Mouse (Mus musculus): ENCODE data around the gene Ccnt2. TPM values are rescaled to one million over a fixed set of nuclear protein-coding genes. Genes with fewer than 3 reads are reported as not detected.
"Not testable (repeated sequence)": the region's sequence is repeated elsewhere in the genome, so short reads cannot be mapped to it uniquely, and the experiment has no call there.

The Ccnt2 gene
- polyA plus RNA-seq, 1 experiment from 2014 or later: 113 TPM

- Histone ChIP-seq H3K27ac (ENCODE audit: low read depth, low read length) (no peak overlapping the region), H3K9me3 (ENCODE audit: control insufficient read depth, low read length) (no peaks in the 10 kb centered on the region), H3K4me3 (ENCODE audit: low read depth, low read length) (no peak overlapping the region), H3K27me3 (ENCODE audit: control insufficient read depth, insufficient read depth, low read length) (no peaks in the 10 kb centered on the region), H3K4me2 (ENCODE audit: low read depth, low read length) (no peak overlapping the region), H3K9ac (replicated peaks; ENCODE audit: low read depth, low read length) (no peak overlapping the region), H3K36me3 (ENCODE audit: control insufficient read depth, insufficient read depth, low read length) (no peaks in the 10 kb centered on the region), H3K4me1 (ENCODE audit: control insufficient read depth, insufficient read depth, low read length) (no peaks in the 10 kb centered on the region)
- ATAC-seq (ENCODE audit: low read depth): no peak
- 72% methylated on average over 5 of the region's 5 CpGs for WGBS
Observed at GRCm38 (mm10) chr1:127756331-127757163, 17.4 kb upstream of the Ccnt2 start.

GRCm38 (mm10) chr1:127757164-127757545 lies 16.8 kb upstream of the Ccnt2 start:
- H3K4me2 ChIP-seq (ENCODE audit: low read depth, low read length); H3K4me1 ChIP-seq (ENCODE audit: control insufficient read depth, insufficient read depth, low read length); ATAC-seq (ENCODE audit: low read depth); H3K27ac ChIP-seq (ENCODE audit: low read depth, low read length); H3K9me3 ChIP-seq (ENCODE audit: control insufficient read depth, low read length); H3K36me3 ChIP-seq (ENCODE audit: control insufficient read depth, insufficient read depth, low read length); H3K9ac ChIP-seq (replicated peaks; ENCODE audit: low read depth, low read length); H3K27me3 ChIP-seq (ENCODE audit: control insufficient read depth, insufficient read depth, low read length); H3K4me3 ChIP-seq (ENCODE audit: low read depth, low read length): not testable (repeated sequence)
- WGBS: 95% methylated on average over 3 of the region's 3 CpGs

GRCm38 (mm10) chr1:127765468-127765867 lies 8.5 kb upstream of the Ccnt2 start:
- H3K36me3 ChIP-seq (ENCODE audit: control insufficient read depth, insufficient read depth, low read length): no peaks in the 10 kb centered on the region
- no peaks in the 10 kb centered on the region for H3K4me1 ChIP-seq (ENCODE audit: control insufficient read depth, insufficient read depth, low read length)
- H3K9me3 ChIP-seq (ENCODE audit: control insufficient read depth, low read length): no peaks in the 10 kb centered on the region
- no peak overlapping the region for H3K4me2 ChIP-seq (ENCODE audit: low read depth, low read length)
- H3K27me3 ChIP-seq (ENCODE audit: control insufficient read depth, insufficient read depth, low read length): no peaks in the 10 kb centered on the region
- H3K9ac ChIP-seq (replicated peaks; ENCODE audit: low read depth, low read length): no peak overlapping the region
- H3K4me3 ChIP-seq (ENCODE audit: low read depth, low read length): no peak overlapping the region
- 48% methylated on average over 2 of the region's 2 CpGs for WGBS
- no peak for ATAC-seq (ENCODE audit: low read depth)
- H3K27ac ChIP-seq (ENCODE audit: low read depth, low read length): no peak overlapping the region

- Histone ChIP-seq H3K4me1 (ENCODE audit: control insufficient read depth, insufficient read depth, low read length) (no peaks in the 10 kb centered on the region), H3K9me3 (ENCODE audit: control insufficient read depth, low read length) (no peaks in the 10 kb centered on the region), H3K27me3 (ENCODE audit: control insufficient read depth, insufficient read depth, low read length) (no peaks in the 10 kb centered on the region), H3K4me3 (ENCODE audit: low read depth, low read length) (no peak overlapping the region), H3K9ac (replicated peaks; ENCODE audit: low read depth, low read length) (no peak overlapping the region), H3K4me2 (ENCODE audit: low read depth, low read length) (no peak overlapping the region), H3K27ac (ENCODE audit: low read depth, low read length) (no peak overlapping the region), H3K36me3 (ENCODE audit: control insufficient read depth, insufficient read depth, low read length) (no peaks in the 10 kb centered on the region)
- no peak for ATAC-seq (ENCODE audit: low read depth)
- WGBS: 92% methylated on average over 2 of the region's 2 CpGs
Observed at GRCm38 (mm10) chr1:127766741-127767140, 7.2 kb upstream of the Ccnt2 start.

GRCm38 (mm10) chr1:127773198-127773802 lies 664 bp upstream of the Ccnt2 start:
- ATAC-seq (ENCODE audit: low read depth): peak; percentile 44
- 3% methylated on average over 14 of the region's 14 CpGs for WGBS
- Histone ChIP-seq H3K4me1 (ENCODE audit: control insufficient read depth, insufficient read depth, low read length) (peaks cover 17% of the 10 kb centered on the region), H3K9me3 (ENCODE audit: control insufficient read depth, low read length) (no peaks in the 10 kb centered on the region), H3K27me3 (ENCODE audit: control insufficient read depth, insufficient read depth, low read length) (no peaks in the 10 kb centered on the region), H3K27ac (ENCODE audit: low read depth, low read length) (peak overlapping the region; percentile 78), H3K4me2 (ENCODE audit: low read depth, low read length) (peak overlapping the region; percentile 67), H3K36me3 (ENCODE audit: control insufficient read depth, insufficient read depth, low read length) (no peaks in the 10 kb centered on the region), H3K9ac (replicated peaks; ENCODE audit: low read depth, low read length) (peak overlapping the region; percentile 58), H3K4me3 (ENCODE audit: low read depth, low read length) (peak overlapping the region; percentile 89)

- ATAC-seq (ENCODE audit: low read depth): peak; percentile 44; the same call in 1 of the 2 replicates
- H3K9me3 ChIP-seq (ENCODE audit: control insufficient read depth, low read length): no peaks in the 10 kb centered on the region
- under 1% methylated on average over 28 of the region's 31 CpGs for WGBS
Observed at GRCm38 (mm10) chr1:127774501-127774880, 527 bp downstream of the Ccnt2 start.

GRCm38 (mm10) chr1:127775206-127775720 lies 1.3 kb downstream of the Ccnt2 start:
- WGBS: 10% methylated on average over 10 of the region's 10 CpGs
- peaks cover 27% of the 10 kb centered on the region for H3K4me1 ChIP-seq (ENCODE audit: control insufficient read depth, insufficient read depth, low read length)
- no peaks in the 10 kb centered on the region; the same call in 1 of the 2 replicates for H3K36me3 ChIP-seq (ENCODE audit: control insufficient read depth, insufficient read depth, low read length)
- ATAC-seq (ENCODE audit: low read depth): no peak
- peak overlapping the region; percentile 89 for H3K4me3 ChIP-seq (ENCODE audit: low read depth, low read length)
- H3K27ac ChIP-seq (ENCODE audit: low read depth, low read length): no peak overlapping the region
- no peaks in the 10 kb centered on the region for H3K27me3 ChIP-seq (ENCODE audit: control insufficient read depth, insufficient read depth, low read length)
- H3K9me3 ChIP-seq (ENCODE audit: control insufficient read depth, low read length): no peaks in the 10 kb centered on the region
- H3K4me2 ChIP-seq (ENCODE audit: low read depth, low read length): peak overlapping the region; percentile 82
- peak overlapping the region; percentile 76; the same call in 1 of the 2 replicates for H3K9ac ChIP-seq (replicated peaks; ENCODE audit: low read depth, low read length)

More at GRCm38 (mm10) chr1:127774501-127774880, 527 bp downstream of the Ccnt2 start:
- Histone ChIP-seq H3K4me1 (ENCODE audit: control insufficient read depth, insufficient read depth, low read length) (peaks cover 21% of the 10 kb centered on the region), H3K4me3 (ENCODE audit: low read depth, low read length) (peak overlapping the region; percentile 89), H3K9ac (replicated peaks; ENCODE audit: low read depth, low read length) (peak overlapping the region; percentile 76), H3K4me2 (ENCODE audit: low read depth, low read length) (peak overlapping the region; percentile 82), H3K27me3 (ENCODE audit: control insufficient read depth, insufficient read depth, low read length) (no peaks in the 10 kb centered on the region), H3K27ac (ENCODE audit: low read depth, low read length) (peak overlapping the region; percentile 91), H3K36me3 (ENCODE audit: control insufficient read depth, insufficient read depth, low read length) (no peaks in the 10 kb centered on the region; the same call in 1 of the 2 replicates)

GRCm38 (mm10) chr1:127776246-127776645 lies 2.3 kb downstream of the Ccnt2 start:
- ATAC-seq (ENCODE audit: low read depth): no peak
- no peaks in the 10 kb centered on the region; the same call in 1 of the 2 replicates for H3K36me3 ChIP-seq (ENCODE audit: control insufficient read depth, insufficient read depth, low read length)
- H3K9me3 ChIP-seq (ENCODE audit: control insufficient read depth, low read length): no peaks in the 10 kb centered on the region
- 0 out of 2 replicates have a peak overlapping the region, but pooled peaks have one; percentile 4 for H3K4me3 ChIP-seq (ENCODE audit: low read depth, low read length)
- H3K27ac ChIP-seq (ENCODE audit: low read depth, low read length): no peak overlapping the region
- H3K9ac ChIP-seq (replicated peaks; ENCODE audit: low read depth, low read length): no peak overlapping the region
- peaks cover 29% of the 10 kb centered on the region for H3K4me1 ChIP-seq (ENCODE audit: control insufficient read depth, insufficient read depth, low read length)
- WGBS: 65% methylated on average over 6 of the region's 6 CpGs
- peak overlapping the region; percentile 82; the same call in 1 of the 2 replicates for H3K4me2 ChIP-seq (ENCODE audit: low read depth, low read length)
- H3K27me3 ChIP-seq (ENCODE audit: control insufficient read depth, insufficient read depth, low read length): no peaks in the 10 kb centered on the region

GRCm38 (mm10) chr1:127778611-127779010 lies 4.6 kb downstream of the Ccnt2 start:
- Histone ChIP-seq H3K4me1 (ENCODE audit: control insufficient read depth, insufficient read depth, low read length) (peaks cover 30% of the 10 kb centered on the region), H3K27ac (ENCODE audit: low read depth, low read length) (no peak overlapping the region), H3K4me2 (ENCODE audit: low read depth, low read length) (no peak overlapping the region), H3K9ac (replicated peaks; ENCODE audit: low read depth, low read length) (no peak overlapping the region), H3K9me3 (ENCODE audit: control insufficient read depth, low read length) (no peaks in the 10 kb centered on the region), H3K36me3 (ENCODE audit: control insufficient read depth, insufficient read depth, low read length) (no peaks in the 10 kb centered on the region; the same call in 1 of the 2 replicates), H3K27me3 (ENCODE audit: control insufficient read depth, insufficient read depth, low read length) (no peaks in the 10 kb centered on the region), H3K4me3 (ENCODE audit: low read depth, low read length) (no peak overlapping the region)
- no peak for ATAC-seq (ENCODE audit: low read depth)
- 88% methylated on average over 3 of the region's 3 CpGs for WGBS

All from neural tube, embryonic 14.5 days (tissue).